Mouse (Mus musculus) forebrain, postnatal 0 days (tissue): ENCODE measurements at regions not wholly inside any gene's neighbourhood (a gene's known extent, or its start where the extent isn't known, plus 50 kb on each side); places are given as distances from the start of the nearest gene placed in this dataset.

Source experiments
- ATAC-seq: fragments of 200-750 bp; cut with Nextera tagmentation; 2 replicates; pipeline ENCODE4 v1.8.0; 2017; ENCODE audit warnings: mild to moderate bottlenecking, moderate library complexity
- DNase-seq: peaks from one replicate; pipeline ENCODE4 v3.0.0-alpha.2; 2015
- H3K27ac ChIP-seq: fragments of 300-500 bp; sonication (generic); 2 replicates; pipeline ENCODE4 v1.5.1; 2014; ENCODE audit warnings: low read depth, mild to moderate bottlenecking, antibody characterized with exemption, low read length, moderate library complexity, mixed read lengths
- H3K27me3 ChIP-seq: fragments of 300-500 bp; sonication (generic); 2 replicates; pipeline ENCODE4 v1.6.1; 2014; ENCODE audit warnings: mild to moderate bottlenecking, low read length, mixed read lengths; ENCODE audit not compliant: insufficient read depth
- H3K36me3 ChIP-seq: fragments of 300-500 bp; sonication (generic); 2 replicates; pipeline ENCODE4 v1.6.1; 2014; ENCODE audit warnings: mild to moderate bottlenecking, moderate library complexity; ENCODE audit not compliant: insufficient read depth
- H3K4me1 ChIP-seq: fragments of 300-500 bp; sonication (generic); 2 replicates; pipeline ENCODE4 v1.6.1; 2014; ENCODE audit warnings: antibody characterized with exemption; ENCODE audit not compliant: insufficient read depth
- H3K4me2 ChIP-seq: fragments of 300-500 bp; sonication (generic); 2 replicates; pipeline ENCODE4 v1.6.1; 2014; ENCODE audit warnings: low read depth, mild to moderate bottlenecking, moderate library complexity
- H3K4me3 ChIP-seq: fragments of 300-500 bp; sonication (generic); 2 replicates; pipeline ENCODE4 v1.5.1; 2014; ENCODE audit warnings: low read depth, low read length, mixed read lengths
- H3K9ac ChIP-seq: fragments of 300-500 bp; sonication (generic); 2 replicates; pipeline ENCODE4 v1.6.1; 2014; ENCODE audit warnings: mild to moderate bottlenecking
- H3K9me3 ChIP-seq: fragments of 300-500 bp; sonication (generic); 2 replicates; pipeline ENCODE4 v1.6.1; 2016; ENCODE audit warnings: low read length
- CTCF ChIP-seq: sonication (generic); IDR thresholded peaks from 2 replicates; pipeline ENCODE4 v1.5.1; 2016; ENCODE audit warnings: antibody characterized with exemption, control low read depth, low read depth
- WGBS: fragments of 180-500 bp; shearing (Covaris S2); extraction: QIAGEN DNeasy Blood & Tissue Kit; methylation state at CpG from one replicate; pipeline ENCODE4 v1.1.7; 2014; 5-methylcytosine and 5-hydroxymethylcytosine counted together

DNA sequence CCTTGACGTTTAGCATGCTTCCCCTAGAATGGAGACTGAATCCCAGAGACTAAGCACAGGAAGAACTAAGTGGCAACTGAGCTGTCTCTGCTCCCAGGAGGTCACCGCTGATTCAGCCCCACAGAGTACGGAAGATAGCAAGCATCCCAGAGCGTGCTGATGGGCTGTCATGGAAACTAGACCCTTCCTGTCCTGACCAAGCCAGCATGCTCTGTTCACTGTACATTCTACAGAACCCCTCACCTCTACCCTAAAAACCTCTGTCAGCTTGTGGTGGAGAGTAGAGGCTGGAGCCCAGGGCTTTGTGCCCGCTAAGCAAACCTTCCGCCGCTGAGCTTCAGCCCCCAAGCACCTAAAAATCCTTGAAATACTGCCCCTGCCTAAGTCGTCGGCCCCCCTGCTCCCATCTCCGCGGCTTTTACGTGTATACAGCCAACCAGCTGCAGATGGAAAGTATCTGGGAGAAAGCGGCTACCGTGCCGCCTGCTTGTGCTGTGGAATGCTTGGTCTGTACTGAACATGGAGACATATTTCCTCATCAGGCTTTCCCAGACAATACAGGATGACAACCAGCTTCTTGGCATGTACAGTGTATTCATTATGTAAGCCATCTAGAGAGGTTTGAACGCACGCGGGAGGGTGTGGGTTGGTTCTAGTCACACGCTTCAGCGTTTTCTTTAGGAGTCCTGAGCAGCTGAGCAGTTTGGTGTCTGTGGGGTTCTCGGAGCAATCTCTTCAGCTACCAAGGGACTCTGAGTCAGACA lies 237.1 kb downstream of the Tshz3 start:
- peak; percentile 42; the same call in 1 of the 2 replicates for ATAC-seq

DNA sequence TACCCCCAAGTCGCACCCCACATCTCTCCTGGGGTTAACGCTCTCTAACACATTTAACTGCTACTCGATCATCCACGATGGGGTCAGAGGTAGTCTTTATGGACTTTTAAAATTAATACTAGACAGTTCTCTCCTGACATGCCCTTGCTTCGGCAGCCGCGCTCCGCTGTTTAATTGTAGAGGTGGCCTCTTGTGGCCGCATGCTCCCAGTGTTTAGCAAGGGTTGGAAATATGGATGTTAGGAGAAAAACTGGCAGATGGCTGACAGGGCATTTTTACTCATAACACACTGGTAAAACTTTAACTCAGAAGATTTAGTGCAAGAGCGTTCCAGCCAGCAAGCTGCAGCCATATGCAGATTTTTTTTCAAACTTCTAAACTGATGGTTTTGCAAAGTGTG lies 242.7 kb downstream of the Tshz3 start:
- no peaks in the 10 kb centered on the region for H3K9me3 ChIP-seq
- H3K4me1 ChIP-seq: no peaks in the 10 kb centered on the region
- no peak overlapping the region for H3K4me3 ChIP-seq
- ATAC-seq (no peak), DNase-seq (no peak)
- no peaks in the 10 kb centered on the region for H3K36me3 ChIP-seq
- no peaks in the 10 kb centered on the region for H3K27me3 ChIP-seq
- H3K4me2 ChIP-seq: no peak overlapping the region
- H3K27ac ChIP-seq: no peak overlapping the region
- peak; percentile 14; the same call in 1 of the 2 replicates for TF ChIP-seq CTCF
- WGBS: 69% methylated on average over 10 of the region's 10 CpGs
- no peak overlapping the region for H3K9ac ChIP-seq

More for the DNA sequence above, 237.1 kb downstream of the Tshz3 start:
- DNase-seq: no peak
- Histone ChIP-seq H3K4me2 (no peak overlapping the region), H3K9ac (no peak overlapping the region), H3K9me3 (no peaks in the 10 kb centered on the region), H3K4me3 (no peak overlapping the region), H3K4me1 (no peaks in the 10 kb centered on the region), H3K27me3 (no peaks in the 10 kb centered on the region), H3K27ac (no peak overlapping the region), H3K36me3 (no peaks in the 10 kb centered on the region)
- TF ChIP-seq CTCF: no peak
- WGBS: 73% methylated on average over 21 of the region's 21 CpGs

DNA sequence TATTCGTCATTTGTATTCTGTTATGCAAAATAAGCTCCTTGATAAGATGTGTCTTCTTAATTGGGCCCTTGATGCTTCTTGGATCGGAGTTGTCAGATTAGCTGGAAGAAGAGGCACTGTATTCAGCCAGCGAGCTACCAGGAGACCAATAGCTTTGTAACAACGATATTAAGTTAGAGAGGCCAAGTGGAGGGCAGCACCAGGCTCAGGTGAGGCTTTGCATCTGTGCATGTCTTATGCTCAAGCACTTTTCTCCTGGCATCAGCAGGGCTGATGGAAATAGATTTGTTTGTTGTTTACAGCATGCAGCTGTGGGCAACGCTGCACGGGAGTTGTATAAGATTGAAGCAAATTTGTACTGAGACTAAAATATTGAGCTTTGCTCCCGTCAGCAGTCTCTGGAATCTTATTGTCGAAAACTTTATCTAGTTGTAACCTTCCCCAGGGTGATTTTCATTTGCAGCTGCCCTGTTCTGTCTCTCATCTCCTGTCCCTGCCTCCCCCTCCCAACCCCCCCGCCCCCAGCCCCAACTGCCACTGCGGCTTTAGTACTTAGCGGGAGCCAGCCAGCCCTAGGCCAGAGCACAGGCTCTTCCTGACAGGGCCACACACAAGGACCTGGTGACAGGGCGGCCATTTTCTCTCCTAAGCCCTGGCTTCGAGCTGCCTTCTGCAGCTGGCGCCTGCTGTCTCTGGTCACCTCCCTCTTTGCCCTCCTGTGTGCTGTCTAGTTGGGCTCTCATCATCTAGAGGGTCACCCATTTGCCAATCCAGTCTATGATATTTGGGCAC lies 247.3 kb downstream of the Tshz3 start:
- Histone ChIP-seq H3K4me2 (no peak overlapping the region), H3K4me1 (peaks cover 4% of the 10 kb centered on the region; the same call in 1 of the 2 replicates), H3K36me3 (no peaks in the 10 kb centered on the region), H3K4me3 (no peak overlapping the region), H3K27ac (peak overlapping the region; percentile 45; the same call in 1 of the 2 replicates), H3K27me3 (no peaks in the 10 kb centered on the region), H3K9me3 (no peaks in the 10 kb centered on the region), H3K9ac (no peak overlapping the region)
- WGBS: 57% methylated on average over 14 of the region's 14 CpGs
- DNase-seq: no peak
- peak; percentile 36; the same call in 1 of the 2 replicates for ATAC-seq
- no peak for TF ChIP-seq CTCF

DNA sequence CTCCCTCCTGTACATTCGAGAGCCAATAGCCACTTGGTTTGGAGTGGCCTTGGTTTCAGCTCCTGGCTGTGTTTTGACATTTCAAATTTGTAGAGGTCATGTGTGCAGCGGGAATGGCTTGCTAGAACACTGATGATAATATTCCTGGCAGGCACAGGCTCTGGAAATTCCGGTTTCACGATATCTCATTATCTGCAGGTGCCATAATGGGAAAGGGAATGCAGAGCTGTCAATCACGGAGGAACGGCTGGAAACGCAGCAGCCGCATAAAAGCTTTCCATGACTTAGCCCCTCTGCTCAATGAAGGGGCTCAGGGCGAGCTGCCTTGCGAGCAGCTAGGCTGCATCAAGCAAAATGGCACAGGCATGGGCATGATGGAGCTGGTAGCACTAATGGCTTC lies 251.6 kb downstream of the Tshz3 start:
- ATAC-seq: peak; percentile 27; the same call in 1 of the 2 replicates
- H3K36me3 ChIP-seq: no peaks in the 10 kb centered on the region
- H3K4me1 ChIP-seq: peaks cover 4% of the 10 kb centered on the region; the same call in 1 of the 2 replicates
- no peaks in the 10 kb centered on the region for H3K9me3 ChIP-seq
- H3K4me2 ChIP-seq: no peak overlapping the region
- H3K27ac ChIP-seq: no peak overlapping the region
- no peak for TF ChIP-seq CTCF
- WGBS: 35% methylated on average over 10 of the region's 10 CpGs
- H3K4me3 ChIP-seq: no peak overlapping the region
- no peak overlapping the region for H3K9ac ChIP-seq
- DNase-seq: no peak
- H3K27me3 ChIP-seq: no peaks in the 10 kb centered on the region

DNA sequence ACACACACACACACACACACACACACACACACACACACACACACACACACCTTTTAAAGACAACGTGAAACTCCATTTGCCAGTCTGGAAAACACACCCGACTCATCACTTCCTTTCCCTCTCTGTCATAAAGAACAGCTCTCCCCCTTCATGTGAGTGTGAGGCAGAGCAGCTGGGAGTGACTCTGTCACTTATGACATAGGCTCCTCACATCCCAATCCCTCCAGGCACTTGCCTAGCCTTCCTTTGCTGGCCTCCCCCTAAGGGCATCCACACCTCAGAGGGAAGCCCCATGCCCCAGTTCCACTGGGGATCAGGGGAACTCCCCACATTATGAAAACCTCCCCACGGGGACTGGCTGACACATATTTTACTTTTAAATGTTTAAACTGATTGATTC lies 257.5 kb downstream of the Tshz3 start:
- no peak for DNase-seq
- 43% methylated on average over 3 of the region's 3 CpGs for WGBS
- TF ChIP-seq CTCF: no peak
- Histone ChIP-seq H3K9me3 (no peaks in the 10 kb centered on the region), H3K4me2 (no peak overlapping the region), H3K27ac (no peak overlapping the region), H3K27me3 (no peaks in the 10 kb centered on the region), H3K9ac (no peak overlapping the region), H3K4me1 (no peaks in the 10 kb centered on the region), H3K4me3 (no peak overlapping the region), H3K36me3 (no peaks in the 10 kb centered on the region)
- ATAC-seq: no peak

DNA sequence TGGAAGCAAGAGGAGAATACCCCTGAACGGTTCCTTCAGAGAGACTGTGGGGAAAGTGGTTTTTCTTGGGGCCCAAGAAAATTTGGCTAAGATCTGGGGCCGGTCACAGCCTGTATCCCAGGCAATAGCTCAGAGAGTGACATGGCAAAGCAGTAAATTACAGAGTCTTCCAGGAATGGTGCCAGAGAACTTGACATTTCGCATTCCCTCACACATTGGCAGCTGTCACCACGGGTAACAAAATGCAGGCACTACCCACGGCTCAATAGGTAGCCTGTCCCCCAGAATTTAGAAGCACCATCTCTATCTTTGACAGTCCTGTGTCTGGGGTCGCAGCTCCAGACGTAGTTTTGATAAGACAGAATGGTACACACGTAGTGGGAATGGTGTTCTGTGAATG lies 260.3 kb downstream of the Tshz3 start:
- no peak overlapping the region for H3K4me2 ChIP-seq
- TF ChIP-seq CTCF: no peak

DNA sequence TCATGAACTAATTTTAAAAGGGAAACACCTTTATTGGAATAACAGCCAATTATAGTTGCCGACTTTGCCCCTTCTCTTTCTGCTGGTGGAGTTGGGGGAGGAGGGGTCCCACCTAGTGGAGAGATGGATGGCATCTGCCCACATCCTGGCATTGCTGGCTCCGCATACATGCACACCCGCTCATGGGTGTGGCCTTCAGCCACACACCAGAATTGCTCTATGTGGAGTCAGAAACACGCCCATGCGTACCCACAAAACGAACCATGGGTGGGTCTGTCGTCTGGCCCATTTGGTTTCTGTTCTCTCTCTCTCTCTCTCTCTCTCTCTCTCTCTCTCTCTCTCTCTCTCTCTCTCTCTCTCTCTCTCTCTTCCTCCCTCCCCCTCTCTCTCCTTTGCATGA lies 273.9 kb downstream of the Tshz3 start:
- Histone ChIP-seq H3K4me1 (0 out of 2 replicates have a peak, but pooled peaks cover 3% of the 10 kb centered on the region), H3K9ac (no peak overlapping the region), H3K27ac (no peak overlapping the region), H3K9me3 (no peaks in the 10 kb centered on the region), H3K4me3 (no peak overlapping the region), H3K27me3 (no peaks in the 10 kb centered on the region), H3K4me2 (no peak overlapping the region), H3K36me3 (no peaks in the 10 kb centered on the region)
- ATAC-seq (no peak), DNase-seq (no peak)
- WGBS: 74% methylated on average over 7 of the region's 7 CpGs
- TF ChIP-seq CTCF: no peak

More for the DNA sequence above, 260.3 kb downstream of the Tshz3 start:
- Histone ChIP-seq H3K4me3 (no peak overlapping the region), H3K36me3 (no peaks in the 10 kb centered on the region), H3K9me3 (no peaks in the 10 kb centered on the region), H3K9ac (no peak overlapping the region), H3K27ac (no peak overlapping the region), H3K4me1 (no peaks in the 10 kb centered on the region), H3K27me3 (no peaks in the 10 kb centered on the region)
- WGBS: 54% methylated on average over 8 of the region's 8 CpGs
- no peak for DNase-seq
- ATAC-seq: peak; percentile 23; the same call in 1 of the 2 replicates
